Mouse (Mus musculus): Measurements from ENCODE around the gene Fgf8. TPM values are rescaled to one million over a fixed set of nuclear protein-coding genes. Genes with fewer than 3 reads are reported as not detected.
A peak's percentile ranks its signal among the peaks of the same experiment; 100 is the strongest.

The Fgf8 gene
- polyA plus RNA-seq, 1 experiment: 0.26 TPM

DNA sequence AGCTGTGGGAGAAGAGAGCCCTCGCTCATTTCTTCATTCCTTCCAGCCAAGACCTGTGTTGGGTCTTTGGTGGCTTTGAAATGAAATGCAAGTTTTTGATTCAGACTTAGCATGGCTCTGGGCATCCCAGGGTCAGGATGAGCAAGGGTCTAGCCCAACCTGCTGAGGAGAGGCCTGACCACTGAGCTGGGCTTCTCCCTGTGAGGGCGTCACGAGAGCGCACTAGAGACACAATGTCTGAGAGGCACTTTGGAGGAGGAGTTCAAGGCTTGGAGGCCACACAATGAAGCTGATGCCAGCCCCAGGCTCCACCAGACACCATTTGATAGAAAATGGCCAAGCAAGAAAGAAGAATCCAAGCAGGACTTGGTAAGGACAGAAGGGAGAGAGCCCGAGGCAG is 8.5 kb downstream of the Fgf8 start:
- no peak for DNase-seq
- Histone ChIP-seq H3K4me1 (replicated peaks; ENCODE audit: control insufficient read depth, insufficient read depth, low read length) (peaks cover 26% of the 10 kb centered on the region), H3K27me3 (ENCODE audit: control insufficient read depth, insufficient read depth, low read length) (no peaks in the 10 kb centered on the region; the same call in 1 of the 2 replicates), H3K36me3 (ENCODE audit: control insufficient read depth, insufficient read depth, low read length) (no peaks in the 10 kb centered on the region), H3K27ac (ENCODE audit: control insufficient read depth, insufficient read depth, low read length) (no peak overlapping the region), H3K4me3 (ENCODE audit: control insufficient read depth, insufficient read depth, low read length) (no peak overlapping the region)
- TF ChIP-seq POLR2A (IDR thresholded peaks at IDR 0.05; ENCODE audit: control insufficient read depth, extremely low read depth, insufficient read depth, low read length, poor library complexity) (no peak), CTCF (IDR thresholded peaks at IDR 0.05; ENCODE audit: borderline replicate concordance, control insufficient read depth, extremely low read depth, insufficient read depth, low read length, poor library complexity) (no peak)
- WGBS: 97% methylated on average over 5 of the region's 5 CpGs

DNA sequence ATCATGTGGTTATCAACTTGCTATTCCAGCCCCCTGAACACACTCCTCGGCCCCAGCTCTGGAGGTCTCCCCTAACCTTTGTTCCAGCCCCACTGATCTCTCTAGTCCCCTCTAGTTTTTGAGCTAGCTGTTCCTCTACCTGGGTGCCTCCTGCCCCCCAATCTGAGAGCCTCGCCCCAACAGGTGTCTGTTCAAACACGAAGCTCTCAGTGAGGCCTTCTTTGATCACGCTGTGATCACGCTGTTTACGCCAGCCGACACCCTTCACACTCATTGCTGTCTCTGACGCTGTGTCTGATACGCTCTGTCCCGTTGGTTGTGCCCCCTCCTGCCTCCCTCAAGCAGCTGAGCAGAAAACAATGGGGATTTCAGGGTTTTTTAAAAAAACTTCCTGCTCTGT is 9.2 kb downstream of the Fgf8 start:
- DNase-seq: peak; percentile 45
- 16% methylated on average over 10 of the region's 10 CpGs for whole genome bisulfite sequencing
- Histone ChIP-seq H3K4me3 (ENCODE audit: control insufficient read depth, insufficient read depth, low read length) (no peak overlapping the region), H3K27me3 (ENCODE audit: control insufficient read depth, insufficient read depth, low read length) (no peaks in the 10 kb centered on the region; the same call in 1 of the 2 replicates), H3K36me3 (ENCODE audit: control insufficient read depth, insufficient read depth, low read length) (no peaks in the 10 kb centered on the region), H3K4me1 (replicated peaks; ENCODE audit: control insufficient read depth, insufficient read depth, low read length) (peaks cover 26% of the 10 kb centered on the region), H3K27ac (ENCODE audit: control insufficient read depth, insufficient read depth, low read length) (no peak overlapping the region)
- TF ChIP-seq CTCF (IDR thresholded peaks at IDR 0.05; ENCODE audit: borderline replicate concordance, control insufficient read depth, extremely low read depth, insufficient read depth, low read length, poor library complexity): no peak
- no peak for TF ChIP-seq POLR2A (IDR thresholded peaks at IDR 0.05; ENCODE audit: control insufficient read depth, extremely low read depth, insufficient read depth, low read length, poor library complexity)

DNA sequence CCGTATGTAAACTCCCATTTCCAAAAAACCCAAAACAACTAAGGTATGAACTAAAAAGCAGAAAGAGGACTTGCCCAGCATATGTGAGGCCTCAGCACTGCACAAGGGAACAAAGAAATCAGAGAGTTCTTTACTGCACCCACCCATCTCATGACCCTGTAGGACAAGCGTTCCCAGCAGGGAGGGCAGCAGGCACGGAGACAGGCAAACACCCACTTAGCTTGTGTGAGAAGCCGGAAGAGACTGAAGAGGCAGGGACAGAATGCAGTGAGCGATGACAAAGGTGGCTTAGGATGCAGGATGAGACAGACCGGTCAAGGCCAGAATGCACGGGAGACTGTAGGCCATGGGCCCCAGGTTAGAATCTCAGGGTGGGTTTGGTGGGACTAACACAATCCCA is 11.1 kb downstream of the Fgf8 start:
- Histone ChIP-seq H3K27ac (ENCODE audit: control insufficient read depth, insufficient read depth, low read length) (no peak overlapping the region), H3K4me3 (ENCODE audit: control insufficient read depth, insufficient read depth, low read length) (no peak overlapping the region), H3K4me1 (replicated peaks; ENCODE audit: control insufficient read depth, insufficient read depth, low read length) (peaks cover 26% of the 10 kb centered on the region), H3K36me3 (ENCODE audit: control insufficient read depth, insufficient read depth, low read length) (no peaks in the 10 kb centered on the region), H3K27me3 (ENCODE audit: control insufficient read depth, insufficient read depth, low read length) (no peaks in the 10 kb centered on the region)
- no peak for TF ChIP-seq POLR2A (IDR thresholded peaks at IDR 0.05; ENCODE audit: control insufficient read depth, extremely low read depth, insufficient read depth, low read length, poor library complexity)
- TF ChIP-seq CTCF (IDR thresholded peaks at IDR 0.05; ENCODE audit: borderline replicate concordance, control insufficient read depth, extremely low read depth, insufficient read depth, low read length, poor library complexity): no peak
- WGBS: 98% methylated on average over 7 of the region's 7 CpGs
- no peak for DNase-seq

DNA sequence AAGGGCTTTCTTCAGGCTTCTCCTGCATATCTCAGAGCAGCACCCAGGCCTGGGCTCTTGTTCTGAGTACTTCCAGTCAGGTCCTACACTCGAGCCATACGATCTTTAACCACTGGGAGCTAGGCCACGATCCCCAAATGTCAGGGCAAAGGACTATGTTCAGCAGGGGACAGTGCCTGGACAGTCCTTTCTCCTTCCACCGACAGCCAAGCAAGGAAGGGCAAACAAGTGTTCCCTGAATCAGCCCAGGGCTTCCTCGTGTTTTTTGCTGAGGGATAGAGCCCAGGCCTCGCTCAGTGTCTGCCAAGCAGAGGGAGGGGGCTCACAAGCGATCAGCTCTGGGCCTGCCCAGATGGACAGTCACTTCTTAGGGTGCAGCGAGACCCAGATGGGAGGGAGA is 12.7 kb downstream of the Fgf8 start:
- WGBS: 89% methylated on average over 8 of the region's 8 CpGs
- TF ChIP-seq CTCF (IDR thresholded peaks at IDR 0.05; ENCODE audit: borderline replicate concordance, control insufficient read depth, extremely low read depth, insufficient read depth, low read length, poor library complexity) (no peak), POLR2A (IDR thresholded peaks at IDR 0.05; ENCODE audit: control insufficient read depth, extremely low read depth, insufficient read depth, low read length, poor library complexity) (no peak)
- Histone ChIP-seq H3K36me3 (ENCODE audit: control insufficient read depth, insufficient read depth, low read length) (no peaks in the 10 kb centered on the region), H3K27ac (ENCODE audit: control insufficient read depth, insufficient read depth, low read length) (no peak overlapping the region), H3K4me3 (ENCODE audit: control insufficient read depth, insufficient read depth, low read length) (no peak overlapping the region), H3K27me3 (ENCODE audit: control insufficient read depth, insufficient read depth, low read length) (no peaks in the 10 kb centered on the region), H3K4me1 (replicated peaks; ENCODE audit: control insufficient read depth, insufficient read depth, low read length) (peaks cover 23% of the 10 kb centered on the region)
- DNase-seq: no peak

DNA sequence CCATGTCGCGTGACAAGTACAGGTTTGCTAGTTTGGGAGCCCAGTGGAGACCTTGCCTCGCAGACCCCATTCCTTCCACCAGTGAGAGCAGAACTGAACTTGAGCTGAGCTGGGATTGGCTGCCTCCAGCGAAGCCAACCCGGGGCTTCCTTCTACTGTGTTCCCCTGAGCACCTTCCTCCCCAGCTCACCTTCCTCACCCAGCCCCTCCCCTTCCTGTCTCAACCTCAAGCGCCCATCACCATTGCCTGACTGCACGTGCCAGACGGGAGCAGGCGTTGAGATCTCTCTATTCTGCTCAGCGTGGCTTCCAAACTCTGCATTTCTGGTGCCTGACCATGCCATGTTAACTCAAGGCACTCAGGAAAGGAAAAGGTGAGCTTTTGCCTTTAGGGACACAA is 15.5 kb downstream of the Fgf8 start:
- no peak overlapping the region for H3K4me3 ChIP-seq (ENCODE audit: control insufficient read depth, insufficient read depth, low read length)
- H3K27ac ChIP-seq (ENCODE audit: control insufficient read depth, insufficient read depth, low read length): no peak overlapping the region
- no peaks in the 10 kb centered on the region for H3K36me3 ChIP-seq (ENCODE audit: control insufficient read depth, insufficient read depth, low read length)
- H3K27me3 ChIP-seq (ENCODE audit: control insufficient read depth, insufficient read depth, low read length): no peaks in the 10 kb centered on the region
- peak; percentile 72 for DNase-seq
- H3K4me1 ChIP-seq (replicated peaks; ENCODE audit: control insufficient read depth, insufficient read depth, low read length): peaks cover 9% of the 10 kb centered on the region
- TF ChIP-seq POLR2A (IDR thresholded peaks at IDR 0.05; ENCODE audit: control insufficient read depth, extremely low read depth, insufficient read depth, low read length, poor library complexity) (0 out of 2 replicates have a peak, but pooled peaks have one; percentile 38), CTCF (IDR thresholded peaks at IDR 0.05; ENCODE audit: borderline replicate concordance, control insufficient read depth, extremely low read depth, insufficient read depth, low read length, poor library complexity) (no peak)
- 34% methylated on average over 10 of the region's 10 CpGs for WGBS

DNA sequence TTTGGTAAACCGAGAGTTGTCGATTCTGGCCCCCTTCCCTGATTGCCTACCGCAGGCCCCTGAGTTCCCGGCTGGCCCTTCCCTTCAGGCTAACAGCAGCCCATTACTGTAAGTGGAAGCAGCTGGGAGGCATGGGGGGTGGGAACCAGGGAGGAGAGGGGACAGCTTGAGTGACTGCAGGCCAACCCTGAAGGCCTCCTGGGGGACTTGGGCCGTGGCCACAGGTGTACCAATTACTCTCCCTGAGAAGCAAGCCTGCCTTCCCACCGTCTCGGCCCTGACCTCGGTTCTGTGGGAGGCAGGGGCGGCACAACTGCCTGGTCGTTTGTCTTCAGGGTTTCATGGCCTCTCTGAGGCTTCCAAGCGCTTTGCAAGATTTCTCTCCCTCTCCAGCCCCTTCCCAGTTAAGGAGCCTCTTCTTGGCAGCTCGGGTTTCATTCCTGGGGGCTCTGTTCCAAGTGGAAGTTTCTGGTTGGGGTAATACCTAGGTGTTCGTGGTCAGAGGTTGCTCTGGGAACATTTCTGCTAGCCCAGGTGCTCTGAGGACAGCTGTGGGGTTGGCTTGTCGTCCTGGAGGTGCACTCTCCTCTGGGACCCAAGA is 16.9 kb downstream of the Fgf8 start:
- TF ChIP-seq POLR2A (IDR thresholded peaks at IDR 0.05; ENCODE audit: control insufficient read depth, extremely low read depth, insufficient read depth, low read length, poor library complexity): no peak
- no peak overlapping the region for H3K27ac ChIP-seq (ENCODE audit: control insufficient read depth, insufficient read depth, low read length)
- 91% methylated on average over 14 of the region's 14 CpGs for WGBS
- peaks cover 9% of the 10 kb centered on the region for H3K4me1 ChIP-seq (replicated peaks; ENCODE audit: control insufficient read depth, insufficient read depth, low read length)
- DNase-seq: no peak
- no peak overlapping the region for H3K4me3 ChIP-seq (ENCODE audit: control insufficient read depth, insufficient read depth, low read length)
- H3K27me3 ChIP-seq (ENCODE audit: control insufficient read depth, insufficient read depth, low read length): no peaks in the 10 kb centered on the region
- no peaks in the 10 kb centered on the region for H3K36me3 ChIP-seq (ENCODE audit: control insufficient read depth, insufficient read depth, low read length)

DNA sequence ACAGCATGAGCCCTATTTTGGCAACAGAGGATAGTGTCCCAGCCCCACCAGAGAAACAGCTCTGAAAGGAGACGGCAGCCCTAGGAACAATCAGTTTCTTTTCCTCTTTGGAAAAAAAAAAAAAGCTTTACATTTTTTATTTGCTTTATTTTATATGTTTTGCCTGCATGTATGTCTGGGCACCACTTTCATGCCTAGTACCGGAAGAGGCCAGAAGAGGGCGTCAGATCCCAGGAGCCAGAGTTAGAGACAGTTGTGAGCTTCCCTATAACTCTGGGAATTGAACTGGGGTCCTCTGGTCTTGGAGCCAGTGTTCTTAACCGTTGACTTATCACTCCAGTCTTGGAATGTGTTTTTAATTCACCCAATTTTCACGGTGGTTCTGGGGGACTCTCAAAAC is 20.5 kb downstream of the Fgf8 start:
- H3K4me3 ChIP-seq (ENCODE audit: control insufficient read depth, insufficient read depth, low read length): no peak overlapping the region
- DNase-seq: no peak
- H3K27me3 ChIP-seq (ENCODE audit: control insufficient read depth, insufficient read depth, low read length): no peaks in the 10 kb centered on the region
- TF ChIP-seq CTCF (IDR thresholded peaks at IDR 0.05; ENCODE audit: borderline replicate concordance, control insufficient read depth, extremely low read depth, insufficient read depth, low read length, poor library complexity) (no peak), POLR2A (IDR thresholded peaks at IDR 0.05; ENCODE audit: control insufficient read depth, extremely low read depth, insufficient read depth, low read length, poor library complexity) (no peak)
- peaks cover 3% of the 10 kb centered on the region for H3K4me1 ChIP-seq (replicated peaks; ENCODE audit: control insufficient read depth, insufficient read depth, low read length)
- H3K27ac ChIP-seq (ENCODE audit: control insufficient read depth, insufficient read depth, low read length): no peak overlapping the region
- H3K36me3 ChIP-seq (ENCODE audit: control insufficient read depth, insufficient read depth, low read length): no peaks in the 10 kb centered on the region
- 87% methylated on average over 5 of the region's 5 CpGs for WGBS

All from thymus, adult 2 months (tissue).